Mouse (Mus musculus): Measurements from ENCODE around the gene Gm765.

The Gm765 gene

DNA sequence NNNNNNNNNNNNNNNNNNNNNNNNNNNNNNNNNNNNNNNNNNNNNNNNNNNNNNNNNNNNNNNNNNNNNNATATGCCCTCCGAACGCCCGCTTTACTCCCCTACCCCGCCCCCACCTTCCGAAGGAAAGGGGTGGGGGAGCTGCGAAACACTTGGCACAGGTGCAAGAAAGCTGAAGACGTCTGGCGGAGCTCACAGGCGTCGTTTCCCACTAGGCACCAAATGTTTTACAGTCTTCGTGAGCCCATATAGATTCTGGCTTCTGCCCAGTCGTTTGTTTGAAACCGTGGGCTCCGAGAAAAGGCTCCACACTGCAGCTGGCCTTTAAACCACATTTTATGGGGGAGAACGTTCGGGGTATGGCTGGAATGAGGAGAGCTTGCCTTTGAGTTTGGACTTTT is 120.6 kb downstream of the Gm765 start:
- DNase-seq (ENCODE audit: low read depth, low spot score), result peak; percentile 45

DNA sequence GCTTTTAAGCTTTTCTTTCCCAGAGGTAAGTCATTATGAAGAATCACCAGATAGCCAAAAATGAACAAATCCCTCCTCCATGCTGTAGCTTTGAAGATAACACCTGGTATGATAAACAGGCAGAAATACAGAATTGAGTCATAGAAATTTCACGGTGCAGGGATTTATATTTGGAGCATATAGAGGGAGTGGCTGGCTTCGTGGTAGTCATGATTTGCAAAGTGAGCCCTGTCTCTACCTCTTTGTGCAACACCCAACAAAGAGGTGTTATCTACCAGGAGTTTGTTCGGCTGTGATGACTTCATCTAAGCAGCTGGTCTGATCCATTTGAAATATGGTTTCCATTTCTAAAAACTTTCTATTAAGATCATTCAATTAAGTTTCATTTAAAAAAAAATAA is 130.3 kb downstream of the Gm765 start:
- DNase-seq (ENCODE audit: low read depth, low spot score), result peak; percentile 43

DNA sequence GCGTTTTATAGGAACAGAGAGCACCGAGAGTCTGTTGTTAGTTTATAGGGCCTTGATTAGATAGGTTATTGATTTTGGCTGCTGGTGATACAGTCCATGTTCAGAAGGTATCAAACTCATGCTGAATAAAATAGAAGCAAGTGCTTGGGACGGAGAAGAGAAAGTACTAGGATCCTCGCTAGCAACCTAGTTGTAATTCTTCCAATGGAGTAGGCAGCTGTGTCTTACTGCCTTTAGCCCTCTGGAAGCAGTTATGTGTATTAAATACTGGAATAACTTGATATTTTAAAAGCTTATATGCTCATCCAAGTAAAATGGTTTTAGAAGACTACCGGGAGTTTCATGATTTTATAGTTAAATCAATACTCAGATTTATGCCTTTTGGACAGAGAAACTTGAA is 132.3 kb downstream of the Gm765 start:
- DNase-seq (ENCODE audit: low read depth, low spot score), result no peak

DNA sequence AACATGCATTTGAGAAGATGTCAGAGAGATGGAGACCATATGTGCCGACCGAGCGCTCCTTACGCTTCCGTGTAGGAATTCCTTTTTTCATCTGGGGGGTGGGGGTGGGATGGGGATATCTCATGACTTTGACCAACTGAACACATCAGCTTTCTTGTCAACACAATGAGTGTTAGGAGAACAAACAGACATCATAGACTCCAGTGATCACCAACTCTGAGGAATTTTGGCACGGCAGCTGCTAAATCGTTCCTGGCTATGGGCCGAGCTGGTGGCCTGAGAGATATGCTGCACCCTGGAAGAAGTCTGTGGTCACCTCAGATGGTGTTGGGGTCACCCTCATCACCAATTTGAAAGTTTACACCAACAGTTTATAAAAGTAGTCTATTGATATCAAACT is 134.5 kb downstream of the Gm765 start:
- DNase-seq (ENCODE audit: low read depth, low spot score), result no peak

DNA sequence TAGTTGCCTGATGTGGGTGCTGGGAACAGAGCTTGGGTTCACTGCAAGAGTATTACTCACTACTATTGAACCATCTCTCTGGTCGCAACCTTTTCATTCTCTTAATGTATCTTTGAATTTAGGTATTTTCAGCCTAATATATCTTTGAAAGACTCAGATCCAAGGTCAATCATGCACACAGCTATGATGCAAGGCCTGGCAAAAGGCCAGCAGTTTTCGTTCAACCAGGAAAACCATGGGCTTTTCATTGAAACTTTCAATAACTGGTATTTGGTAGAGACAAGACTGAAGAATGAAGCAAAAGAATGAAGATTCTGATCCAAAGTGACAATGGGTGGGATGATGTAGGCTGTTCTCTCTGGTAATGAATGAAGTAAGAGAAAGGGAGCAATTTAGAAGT is 143.8 kb downstream of the Gm765 start:
- DNase-seq (ENCODE audit: low read depth, low spot score), result no peak

DNA sequence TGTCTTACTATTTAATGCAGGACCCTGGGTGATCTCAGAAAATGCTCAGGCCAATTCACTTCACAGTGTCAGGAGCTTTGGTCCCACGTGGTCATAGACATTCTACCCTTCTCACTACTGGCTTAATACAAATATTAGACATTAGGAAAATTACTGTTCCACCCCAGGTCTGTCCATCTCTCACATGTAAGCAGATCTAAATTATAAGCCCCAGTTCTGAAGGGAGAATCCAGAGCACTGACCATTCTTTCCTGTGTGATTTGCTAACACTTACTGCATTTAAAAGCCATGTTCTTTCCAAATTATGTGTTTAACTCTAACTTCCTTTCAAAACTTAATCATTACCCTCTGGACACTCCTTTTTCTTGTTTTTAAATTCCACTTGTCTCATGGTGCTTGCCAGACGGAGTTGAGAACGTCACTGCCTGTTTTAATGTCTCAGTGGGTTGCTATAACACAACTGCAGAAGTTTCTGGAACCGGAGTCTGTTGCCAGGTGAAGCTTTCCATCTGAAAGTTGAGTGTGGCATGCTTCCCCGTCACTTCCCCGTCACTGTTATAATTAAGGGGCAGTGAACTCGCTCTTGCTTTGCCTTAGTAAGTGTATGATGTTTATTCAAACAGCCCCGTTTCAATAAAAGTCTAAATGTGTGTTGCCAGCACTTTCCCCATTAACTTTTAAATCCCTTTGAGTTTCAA is 151.7 kb downstream of the Gm765 start:
- no peak for DNase-seq (ENCODE audit: low read depth, low spot score)
